Mouse (Mus musculus) cerebellum, adult 9-11 months (tissue): Measurements from ENCODE around the gene Vps35l.

Experiments used
- DNase-seq: peaks from one replicate; pipeline ENCODE4 v3.0.0; 2022

The Vps35l gene

DNA sequence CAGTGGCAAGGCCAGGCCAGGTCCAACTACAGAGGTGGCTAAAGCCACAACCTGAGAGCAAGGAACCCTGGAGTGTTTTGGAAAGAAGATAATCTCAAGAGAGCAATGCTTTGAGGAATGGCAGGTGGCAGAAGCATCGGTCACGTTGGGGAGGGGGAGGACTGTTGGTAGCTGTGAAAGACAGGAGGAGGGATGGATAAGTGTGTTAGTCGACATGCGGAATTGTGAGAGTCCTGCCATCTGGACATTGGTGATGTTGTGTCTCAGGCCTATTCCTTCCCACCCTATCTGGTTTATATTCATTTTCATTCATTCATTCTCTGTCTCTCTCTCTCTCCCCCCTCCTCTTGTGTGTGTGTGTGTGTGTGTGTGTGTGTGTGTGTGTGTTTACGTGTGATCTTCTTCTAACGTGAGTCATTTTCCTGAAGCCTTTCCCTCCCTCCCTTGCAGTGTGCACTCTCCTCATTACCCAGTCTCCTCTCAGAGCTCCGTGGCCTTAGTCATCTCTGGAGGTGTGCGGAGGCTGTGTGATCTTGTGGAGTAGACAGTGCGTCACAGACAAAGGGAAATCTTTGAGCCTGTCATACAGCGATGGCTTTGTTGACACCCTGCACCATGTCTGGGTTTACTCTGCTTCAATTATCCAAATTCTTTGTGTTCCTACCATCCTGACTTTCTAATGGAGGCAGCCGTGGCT is 43.4 kb downstream of the Vps35l start:
- DNase-seq = no peak

DNA sequence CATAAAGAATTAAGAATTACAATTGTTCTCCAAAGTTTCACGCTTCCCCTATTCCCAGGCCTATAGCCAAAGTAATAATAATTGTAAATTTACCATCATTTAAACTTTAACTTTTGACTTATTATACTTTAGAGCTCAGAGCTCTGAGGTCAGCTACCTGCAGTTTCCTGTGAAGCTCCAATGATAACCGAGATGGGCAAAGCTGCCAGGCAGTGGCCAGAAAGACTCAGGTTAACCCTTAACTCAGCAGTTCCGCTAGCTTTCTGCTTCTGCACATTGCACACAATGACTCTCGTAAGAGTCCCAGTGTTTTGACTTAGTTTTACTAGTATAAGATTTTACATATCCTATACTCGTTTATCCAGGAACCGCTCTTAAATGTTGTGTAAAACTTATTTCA is 46.1 kb downstream of the Vps35l start:
- DNase-seq = no peak

DNA sequence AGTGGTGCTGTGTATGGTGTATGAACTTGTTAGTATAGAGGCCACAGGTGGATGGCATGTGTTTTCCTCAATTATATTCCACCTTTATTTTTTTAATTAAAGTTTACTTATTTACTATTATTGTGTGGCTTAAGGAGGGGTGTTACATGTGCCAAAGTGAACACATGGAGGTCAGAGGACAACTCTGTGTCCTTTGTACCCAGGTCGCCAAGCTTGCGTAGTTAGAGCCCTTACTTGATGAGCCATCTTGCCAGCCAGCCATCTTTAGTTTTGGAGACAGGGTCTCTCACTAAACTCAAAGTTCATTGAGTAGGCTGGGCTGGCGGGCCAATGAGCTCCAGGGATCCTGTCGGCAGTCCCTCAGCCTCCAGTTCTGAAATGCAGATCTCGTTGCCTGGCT is 47.3 kb downstream of the Vps35l start:
- DNase-seq = no peak

DNA sequence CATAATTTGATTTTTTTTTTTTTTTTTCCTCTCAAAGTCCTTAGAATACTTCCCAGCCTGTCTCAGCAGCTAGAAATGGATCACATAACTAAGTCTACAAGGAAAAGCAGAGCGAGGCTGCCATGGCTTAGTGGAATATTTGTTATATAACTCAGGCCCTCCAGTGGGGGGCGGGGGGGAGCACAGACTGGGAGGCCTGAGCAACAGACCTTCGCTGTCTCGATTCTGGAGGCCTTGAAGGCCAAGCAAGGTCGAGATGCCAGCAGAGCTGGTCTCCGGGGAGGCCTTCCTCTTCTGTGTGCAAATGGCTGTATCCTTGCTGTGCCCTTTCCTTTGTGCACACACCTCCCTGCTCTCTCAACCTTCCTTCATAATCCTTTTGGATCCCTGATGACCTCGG is 48.5 kb downstream of the Vps35l start:
- DNase-seq = no peak

DNA sequence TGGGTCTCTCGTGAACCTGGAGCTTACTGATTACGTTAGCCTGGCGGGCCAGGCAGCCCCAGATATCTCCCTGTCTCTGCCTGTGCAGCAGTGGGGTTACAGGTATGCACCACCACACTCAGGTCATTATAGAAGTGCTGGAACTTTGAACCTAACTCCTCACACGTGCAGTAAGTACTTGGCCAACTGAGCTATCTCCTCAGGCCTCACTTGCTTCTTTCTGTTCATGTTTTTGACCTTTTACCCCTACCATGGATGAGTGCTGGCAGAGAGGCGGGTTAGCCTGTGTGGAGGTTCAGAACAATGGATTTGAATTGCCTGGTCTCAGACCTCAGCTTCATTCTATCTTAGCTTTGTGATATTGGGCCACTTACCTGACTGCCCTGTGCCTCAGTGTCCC is 50.3 kb downstream of the Vps35l start:
- no peak for DNase-seq

DNA sequence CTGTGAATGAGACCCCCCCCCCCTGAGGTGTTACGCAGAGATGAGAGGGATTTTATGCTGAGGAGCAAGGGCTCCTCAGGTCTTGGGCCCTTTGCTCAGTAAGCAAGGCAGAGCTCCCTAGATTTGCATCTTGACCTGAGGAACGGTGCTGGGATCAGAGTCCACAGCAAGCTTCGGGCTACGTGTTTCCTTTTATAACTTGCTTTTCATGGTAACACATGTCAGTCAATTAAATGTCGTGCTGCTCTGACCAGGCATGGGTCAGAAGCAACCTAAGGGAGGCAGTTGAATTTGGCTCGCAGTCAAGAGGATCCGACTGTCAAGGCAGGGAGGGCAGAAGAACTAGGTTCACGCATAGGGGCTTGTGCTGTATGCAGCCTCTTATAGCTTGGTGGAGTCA is 53.9 kb downstream of the Vps35l start:
- no peak for DNase-seq

DNA sequence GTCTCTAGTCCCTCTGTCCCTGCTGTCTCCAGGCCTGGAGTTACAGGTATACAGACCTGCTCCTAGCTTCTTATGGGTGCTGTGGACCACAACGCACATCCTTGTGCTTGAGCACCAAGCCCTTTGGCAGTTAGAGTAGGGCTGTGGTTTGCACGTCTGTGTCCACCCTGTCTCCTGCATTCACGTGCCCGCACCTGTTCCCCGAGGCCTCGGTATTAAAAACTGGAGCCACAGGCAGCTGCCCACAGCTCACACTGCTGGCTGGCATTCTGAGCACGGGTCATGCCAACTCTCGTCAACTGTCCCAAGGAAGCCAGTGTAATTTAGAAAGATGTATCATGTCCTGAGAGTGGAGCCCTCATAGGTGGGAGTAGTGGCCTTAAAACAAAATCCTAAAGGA is 55.8 kb downstream of the Vps35l start:
- DNase-seq = no peak

DNA sequence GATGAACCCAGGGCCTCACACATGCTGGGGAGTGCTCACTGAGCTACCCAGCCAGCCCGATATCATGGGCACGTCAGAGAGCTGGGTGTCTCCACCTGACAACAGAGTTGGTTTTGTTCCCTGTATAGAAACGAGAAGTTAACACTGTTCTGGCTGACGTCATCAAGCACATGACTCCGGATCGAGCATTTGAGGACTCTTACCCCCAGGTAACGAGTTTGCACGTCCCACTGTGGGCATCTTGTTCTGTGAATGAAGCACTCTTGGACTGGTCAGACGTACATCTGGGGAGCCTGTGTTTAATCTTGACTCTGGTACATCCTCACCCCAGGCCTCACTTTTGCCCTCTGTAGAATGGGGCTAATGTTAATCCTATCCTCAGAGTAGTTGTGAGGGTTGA is 56.8 kb downstream of the Vps35l start:
- DNase-seq = no peak

DNA sequence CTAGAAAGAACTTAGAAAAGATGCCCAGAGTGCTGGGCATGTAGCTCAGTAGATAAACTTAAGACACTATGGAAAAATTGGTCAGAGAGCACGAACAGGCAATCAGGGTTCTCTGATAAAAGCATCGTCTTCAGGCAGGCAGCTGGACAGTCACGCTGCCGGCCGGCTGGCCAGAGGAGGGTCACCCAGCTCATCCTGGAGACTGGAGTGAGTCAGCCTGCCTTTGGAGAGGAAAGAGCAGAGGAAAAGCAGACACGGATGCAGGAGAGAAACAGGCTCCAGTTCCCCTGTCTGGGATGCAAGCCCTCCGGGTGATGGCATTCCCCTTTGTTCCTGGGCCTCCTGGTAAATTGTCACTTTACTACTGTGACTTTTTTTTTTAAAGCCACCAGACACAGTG is 57.6 kb downstream of the Vps35l start:
- no peak for DNase-seq

DNA sequence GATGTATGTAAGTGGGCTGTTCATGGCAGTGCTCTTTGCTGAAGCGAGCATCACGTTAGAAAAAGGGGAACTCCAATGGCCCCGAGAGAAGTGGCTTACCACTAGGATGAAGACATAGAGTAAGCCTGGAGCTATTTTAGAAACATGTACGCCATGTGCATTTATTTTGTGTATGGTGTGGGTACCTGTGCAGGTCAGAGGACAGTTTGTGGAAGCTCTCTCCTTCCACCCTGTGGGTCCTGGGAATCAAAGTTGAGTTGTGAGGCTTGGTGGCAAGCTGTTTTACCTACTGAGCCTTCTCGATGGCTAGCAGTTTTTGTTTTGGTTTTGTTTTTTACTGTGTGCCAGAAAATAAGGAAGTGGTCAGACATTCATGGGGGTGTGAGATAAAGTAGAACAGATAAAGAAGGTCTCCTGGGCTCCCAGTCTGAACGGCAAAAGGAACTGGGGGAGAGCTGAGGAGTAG is 58.1 kb downstream of the Vps35l start:
- DNase-seq = no peak

DNA sequence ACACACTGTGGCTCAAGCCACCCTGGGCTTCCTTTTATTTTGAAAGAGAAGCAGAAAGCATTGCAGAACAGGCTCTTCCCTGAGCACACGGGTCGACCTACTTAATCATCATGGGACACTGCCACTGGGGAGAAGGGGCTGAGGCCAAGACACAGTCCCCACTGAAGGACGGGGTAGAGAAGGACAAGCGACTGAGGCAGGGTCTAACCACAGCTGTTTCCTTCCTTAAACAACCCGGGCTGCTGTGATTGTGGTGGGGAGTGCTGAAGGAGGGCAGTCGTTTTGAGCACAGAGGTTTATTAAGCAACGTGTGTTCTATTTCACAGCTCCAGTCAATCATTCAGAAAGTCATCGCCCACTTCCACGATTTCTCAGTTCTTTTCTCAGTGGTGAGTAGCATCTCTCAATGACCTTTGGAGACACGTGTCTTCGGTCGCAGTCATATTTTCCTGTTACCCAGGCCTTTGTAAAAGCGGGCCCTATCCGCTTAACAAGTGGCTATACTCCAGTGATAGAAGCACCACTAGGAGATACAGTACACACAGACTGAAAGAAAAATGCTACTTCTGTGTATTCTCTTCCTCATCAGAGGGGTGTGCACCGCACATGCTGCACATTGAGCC is 60.2 kb downstream of the Vps35l start:
- no peak for DNase-seq

DNA sequence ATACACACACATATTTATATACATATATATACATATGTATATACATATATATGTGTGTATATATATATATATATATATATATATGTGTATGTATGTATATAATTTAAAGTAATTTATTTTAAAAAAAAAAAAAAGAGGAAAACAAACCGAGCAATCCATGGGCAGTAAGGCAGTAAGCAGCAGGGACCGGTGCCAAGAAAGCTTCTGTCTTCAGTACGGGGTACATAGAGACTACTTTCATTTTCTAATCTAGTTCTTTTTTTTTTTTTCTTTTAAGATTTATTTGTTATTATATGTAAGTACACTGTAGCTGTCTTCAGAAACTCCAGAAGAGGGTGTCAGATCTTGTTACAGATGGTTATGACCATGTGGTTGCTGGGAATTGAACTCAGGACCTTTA is 61.8 kb downstream of the Vps35l start:
- no peak for DNase-seq

DNA sequence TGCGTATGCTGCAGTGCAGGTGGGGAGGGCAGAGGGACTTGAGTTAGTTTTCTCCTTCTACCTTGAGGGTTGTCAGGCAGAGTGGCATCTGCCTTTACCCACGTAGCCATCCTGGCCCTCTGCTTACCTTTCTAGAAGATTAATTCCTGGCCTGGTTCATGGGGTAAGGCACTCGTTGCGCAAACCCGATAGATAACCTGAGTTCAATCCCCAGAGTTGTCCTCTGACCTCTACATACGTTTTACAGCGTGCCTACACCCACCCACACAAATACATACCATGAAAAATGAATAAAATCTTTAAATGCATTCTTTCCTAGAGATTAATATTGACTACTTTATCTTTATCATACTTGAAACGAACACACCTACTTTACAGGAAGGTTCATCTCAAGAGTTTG is 63.4 kb downstream of the Vps35l start:
- no peak for DNase-seq

DNA sequence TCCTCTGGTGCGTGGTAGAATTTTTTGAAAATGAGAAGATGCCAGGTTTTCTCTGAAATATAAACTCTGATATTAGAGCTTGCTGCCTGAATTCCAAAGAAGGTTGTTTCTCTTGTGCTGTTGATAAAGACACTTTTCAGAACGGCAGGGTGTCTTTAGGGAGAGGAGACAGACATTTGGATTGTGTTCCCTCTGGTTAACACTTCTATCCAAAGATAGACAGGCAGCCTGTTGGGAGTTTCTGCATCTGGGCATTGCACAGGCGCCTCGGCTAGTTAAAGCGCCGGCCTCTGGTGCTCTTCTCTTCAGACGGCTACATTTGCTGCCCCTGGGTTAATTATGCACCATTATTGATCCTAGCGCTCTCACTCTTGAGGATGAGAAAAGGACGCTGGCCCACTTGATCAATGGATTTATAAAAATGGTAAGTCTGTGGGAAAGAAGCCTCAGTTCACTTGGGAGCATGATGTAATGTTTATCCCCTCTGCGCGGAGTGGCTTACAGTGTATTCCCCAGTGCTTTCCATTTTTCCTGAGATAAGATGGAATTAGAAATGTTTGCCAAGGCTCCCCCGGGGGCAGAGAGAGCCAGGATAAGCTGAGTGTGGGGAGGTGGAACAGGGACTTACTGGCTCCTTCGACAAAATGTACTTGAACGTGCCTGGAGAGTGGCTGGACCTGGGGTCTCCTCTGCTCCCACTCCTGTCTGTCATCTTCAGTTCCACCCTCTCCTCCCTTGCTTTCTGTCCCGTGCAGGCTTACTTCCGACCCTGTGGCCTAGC is 66.8 kb downstream of the Vps35l start:
- no peak for DNase-seq

DNA sequence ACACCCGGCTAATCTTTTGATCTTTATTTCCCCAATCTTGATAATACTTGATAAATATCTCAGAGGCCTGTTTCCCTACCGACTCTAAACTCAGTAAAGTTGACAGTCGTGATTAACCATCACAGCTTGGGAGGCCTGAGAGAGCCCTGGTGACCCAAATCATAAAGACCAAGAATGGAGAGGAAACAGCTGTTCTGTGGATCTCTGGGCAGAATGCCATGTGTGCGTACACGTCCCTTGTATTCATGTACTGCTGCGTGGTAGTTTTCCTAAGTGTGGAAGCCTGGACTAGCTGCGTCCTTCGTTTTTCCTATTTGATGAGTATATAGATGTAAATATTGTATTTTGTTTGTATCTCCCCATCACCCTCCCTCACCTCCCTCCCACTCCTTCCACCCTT is 67.9 kb downstream of the Vps35l start:
- no peak for DNase-seq

DNA sequence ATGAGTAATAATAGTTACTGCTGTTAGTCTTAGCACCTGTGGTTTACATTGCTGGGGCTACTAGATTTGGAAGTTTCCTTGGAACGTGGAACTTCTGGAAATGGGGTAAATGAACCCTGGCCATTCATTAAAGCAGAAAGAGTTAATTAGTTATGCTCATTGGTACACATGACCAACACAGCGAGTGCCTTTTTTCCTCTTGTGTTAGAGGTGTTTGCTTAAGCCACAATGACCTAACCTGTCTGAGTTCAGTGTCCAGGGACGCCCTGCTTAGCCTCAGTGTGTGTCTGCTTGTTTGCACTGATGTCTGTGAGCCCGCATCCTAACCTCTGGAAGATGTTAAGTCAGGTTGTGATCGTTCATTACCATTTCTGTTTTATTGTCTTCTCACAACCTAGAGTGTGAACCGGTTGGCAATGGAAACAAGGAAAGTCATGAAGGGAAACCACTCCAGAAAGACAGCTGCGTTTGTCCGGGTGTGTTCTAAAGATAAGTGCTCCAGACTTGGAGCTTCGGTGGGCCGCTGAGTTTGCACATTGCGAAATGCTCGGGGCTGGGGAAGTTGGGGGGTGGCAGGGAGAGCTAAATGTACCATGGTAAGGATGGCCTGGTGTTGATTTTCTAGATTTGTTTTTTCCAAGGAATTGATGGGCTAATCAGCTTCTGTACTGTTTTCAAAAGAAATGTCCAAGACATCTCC is 71.5 kb downstream of the Vps35l start:
- DNase-seq = no peak

DNA sequence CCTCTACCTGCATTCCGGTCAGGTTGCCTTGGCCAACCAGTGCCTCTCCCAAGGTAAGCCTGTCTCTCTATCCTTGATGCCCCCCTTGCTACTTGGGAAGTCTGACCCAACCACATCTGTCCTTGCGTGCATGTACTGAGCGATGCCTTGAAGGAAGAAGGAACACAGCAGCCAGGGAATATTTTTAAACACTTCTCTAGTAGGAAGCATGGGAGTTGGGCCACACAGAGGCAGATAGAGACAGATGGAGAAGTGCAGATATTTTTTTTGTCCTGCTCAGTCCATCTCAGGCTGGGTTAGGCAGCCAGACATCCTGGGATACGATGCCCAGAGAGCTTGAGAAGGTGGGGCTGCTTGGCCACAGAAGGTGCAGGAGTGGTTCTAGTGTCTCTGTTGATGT is 73.6 kb downstream of the Vps35l start:
- no peak for DNase-seq

DNA sequence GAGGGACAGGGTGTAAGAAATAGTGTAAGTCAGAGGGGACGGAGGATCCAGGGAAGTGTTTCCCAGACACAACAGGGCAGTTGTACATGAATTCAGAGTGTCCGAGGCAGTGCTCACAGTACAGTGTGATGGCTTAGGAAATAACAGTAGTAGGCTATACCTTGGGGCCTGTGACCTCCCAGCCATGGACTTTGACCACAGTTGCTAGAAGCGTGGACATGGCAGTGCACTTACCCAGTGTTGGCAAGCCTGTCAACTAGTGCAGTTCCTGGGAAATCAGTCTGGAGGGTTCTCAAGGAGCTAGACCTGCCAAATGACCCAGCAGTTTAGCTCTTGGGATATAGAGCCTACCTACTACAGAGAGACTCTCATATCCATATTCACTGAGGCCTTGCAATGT is 76.2 kb downstream of the Vps35l start:
- DNase-seq = no peak

DNA sequence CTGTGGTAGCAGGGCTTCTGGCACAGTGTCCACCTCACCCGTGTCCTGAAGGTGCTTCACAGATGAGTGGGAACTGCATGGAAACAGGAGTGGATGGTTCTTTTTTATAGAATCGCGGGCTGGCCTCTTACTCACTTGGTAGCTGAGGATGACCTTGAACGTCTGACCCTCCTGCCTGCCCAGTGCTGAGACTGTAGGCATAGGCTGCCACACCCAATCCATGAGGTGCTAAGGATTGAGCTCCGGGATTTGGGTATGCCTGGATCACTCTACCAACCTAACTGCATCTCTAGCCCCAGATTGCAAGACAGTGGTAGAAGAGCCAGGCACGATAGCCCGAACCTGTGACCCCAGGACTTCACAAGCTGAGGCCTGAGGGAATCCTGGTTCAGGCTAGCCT is 77.7 kb downstream of the Vps35l start:
- no peak for DNase-seq

DNA sequence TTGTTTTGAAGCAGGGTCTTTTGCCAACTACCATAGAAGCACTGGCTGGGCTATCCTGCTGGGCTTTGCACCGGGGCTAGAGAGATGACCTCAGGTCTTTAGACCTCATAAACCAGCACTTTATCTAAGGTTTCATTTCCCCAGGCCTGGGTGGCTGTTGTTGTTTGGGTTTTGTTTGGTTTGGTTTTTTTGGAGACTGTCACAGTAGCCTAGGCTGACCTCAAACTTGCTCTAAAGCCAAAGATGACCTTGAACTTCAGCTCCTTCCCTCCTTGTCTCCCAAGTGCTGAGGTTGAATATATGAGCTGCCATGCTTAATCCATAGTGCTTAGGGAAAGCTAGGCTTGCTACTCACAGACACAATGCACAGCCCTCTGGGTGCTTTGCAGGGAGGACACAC is 79.6 kb downstream of the Vps35l start:
- DNase-seq = no peak

DNA sequence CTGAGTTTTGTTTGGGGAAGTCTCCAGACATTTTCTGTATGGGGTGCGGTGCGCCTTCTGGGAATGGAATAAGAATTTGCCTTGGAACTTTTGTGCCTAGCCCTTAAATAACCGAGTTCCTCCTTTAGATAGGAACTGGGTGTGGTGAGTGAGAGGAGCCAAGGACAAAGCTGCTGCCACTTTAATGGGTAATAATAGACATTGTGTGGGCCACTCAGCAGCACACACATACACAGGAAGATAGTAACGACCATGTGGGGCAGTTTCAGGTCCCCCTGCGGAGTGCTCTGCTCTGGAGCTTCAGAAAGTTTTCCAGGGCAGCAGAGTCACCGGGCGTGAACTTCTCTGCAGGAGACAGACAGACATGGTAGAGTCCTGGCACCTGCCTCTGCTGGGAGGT is 81.3 kb downstream of the Vps35l start:
- no peak for DNase-seq

DNA sequence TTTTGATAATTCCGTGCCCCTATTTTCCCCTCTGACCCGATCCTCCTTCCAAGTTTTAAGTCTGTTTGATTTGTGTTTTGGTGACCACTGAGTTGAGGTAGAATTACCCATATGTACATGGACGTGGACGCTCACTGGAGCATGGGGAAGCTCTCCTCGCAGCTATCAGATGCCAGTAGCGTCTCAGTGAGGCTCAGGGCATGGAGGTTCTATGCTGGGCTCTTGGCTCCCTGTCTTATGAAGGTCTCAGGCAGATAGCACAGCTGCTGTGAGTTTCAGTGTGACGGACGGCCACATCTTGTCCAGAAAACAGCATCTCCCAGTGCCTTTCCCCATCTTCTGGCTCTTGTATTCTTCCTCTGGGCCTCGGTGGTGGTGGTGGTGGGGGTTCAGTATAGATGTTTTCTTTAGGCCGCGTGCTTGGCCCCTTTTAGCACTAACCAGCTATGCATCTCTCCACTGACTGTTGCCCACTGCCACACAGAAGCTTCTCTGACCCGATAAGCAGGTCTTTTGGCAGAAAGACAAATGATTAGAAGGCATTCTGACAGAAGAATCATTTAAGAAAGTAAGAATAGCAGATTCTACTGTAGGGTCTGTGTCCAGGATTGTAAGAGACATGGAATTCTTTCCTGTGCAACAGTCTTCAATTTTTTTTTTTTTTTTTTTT is 82.0 kb downstream of the Vps35l start:
- no peak for DNase-seq

DNA sequence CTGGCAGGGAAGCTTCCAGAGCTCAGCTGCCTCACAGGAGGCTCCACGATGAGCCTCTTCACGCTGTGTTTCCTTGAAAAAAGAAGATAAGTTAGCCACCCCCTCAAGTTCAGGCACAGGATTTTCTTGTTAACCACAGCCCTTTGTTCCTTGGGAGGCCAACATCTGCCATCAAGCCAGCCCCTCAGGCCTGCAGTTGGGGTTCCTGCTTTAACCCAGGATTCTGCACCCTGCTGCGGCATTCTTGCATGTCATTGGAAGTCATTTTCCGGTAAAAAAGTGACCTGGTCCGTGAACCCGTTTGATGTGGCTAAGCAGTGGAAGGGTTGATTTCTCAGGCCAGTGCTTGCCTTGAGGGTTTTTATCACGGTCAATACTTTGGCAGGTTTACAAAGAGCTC is 84.4 kb downstream of the Vps35l start:
- no peak for DNase-seq
